Mouse (Mus musculus): ENCODE data around the gene Ctnnal1.
"Not testable (repeated sequence)": the region's sequence is repeated elsewhere in the genome, so short reads cannot be mapped to it uniquely, and the experiment has no call there.

The Ctnnal1 gene

GRCm38 (mm10) chr4:56865003-56865511 lies at the start of gene Ctnnal1:
Gene Ctnnal1, minus strand, starts transcription at chr4:56865188.
- DNase-seq (ENCODE audit: low spot score in 2 of 2), result peak; percentile 60 to 79

- no peak for DNase-seq (ENCODE audit: low spot score in 2 of 2)
Observed at GRCm38 (mm10) chr4:56914761-56915160, 49.8 kb upstream of the Ctnnal1 start.

- DNase-seq (ENCODE audit: low spot score in 2 of 2), result no peak
Observed at GRCm38 (mm10) chr4:56914338-56914737, 49.4 kb upstream of the Ctnnal1 start.

GRCm38 (mm10) chr4:56912382-56913001 lies 47.5 kb upstream of the Ctnnal1 start:
- no peak for DNase-seq (ENCODE audit: low spot score in 2 of 2)

- no peak for DNase-seq (ENCODE audit: low spot score in 2 of 2)
Observed at GRCm38 (mm10) chr4:56909568-56909967, 44.6 kb upstream of the Ctnnal1 start.

- DNase-seq (ENCODE audit: low spot score in 2 of 2), result no peak
Observed at GRCm38 (mm10) chr4:56907671-56908070, 42.7 kb upstream of the Ctnnal1 start.

GRCm38 (mm10) chr4:56906926-56907325 lies 41.9 kb upstream of the Ctnnal1 start:
- DNase-seq (ENCODE audit: low spot score in 2 of 2), result no peak

GRCm38 (mm10) chr4:56905507-56905906 lies 40.5 kb upstream of the Ctnnal1 start:
- no peak for DNase-seq (ENCODE audit: low spot score in 2 of 2)

GRCm38 (mm10) chr4:56901671-56902070 lies 36.7 kb upstream of the Ctnnal1 start:
- no peak for DNase-seq (ENCODE audit: low spot score in 2 of 2)

- no peak for DNase-seq (ENCODE audit: low spot score in 2 of 2)
Observed at GRCm38 (mm10) chr4:56899216-56899615, 34.2 kb upstream of the Ctnnal1 start.

GRCm38 (mm10) chr4:56897511-56897910 lies 32.5 kb upstream of the Ctnnal1 start:
- no peak for DNase-seq (ENCODE audit: low spot score in 2 of 2)

- DNase-seq (ENCODE audit: low spot score in 2 of 2), result no peak
Observed at GRCm38 (mm10) chr4:56894196-56894595, 29.2 kb upstream of the Ctnnal1 start.

- DNase-seq (ENCODE audit: low spot score in 2 of 2), result peak in 1 of 2 experiments; percentile 11
Observed at GRCm38 (mm10) chr4:56892501-56893115, 27.6 kb upstream of the Ctnnal1 start.

- DNase-seq (ENCODE audit: low spot score in 2 of 2), result no peak
Observed at GRCm38 (mm10) chr4:56888483-56888882, 23.5 kb upstream of the Ctnnal1 start.

GRCm38 (mm10) chr4:56886286-56886979 lies 21.4 kb upstream of the Ctnnal1 start:
- no peak for DNase-seq (ENCODE audit: low spot score in 2 of 2)

GRCm38 (mm10) chr4:56880036-56880703 lies 15.2 kb upstream of the Ctnnal1 start:
- DNase-seq (ENCODE audit: low spot score in 2 of 2), result no peak

GRCm38 (mm10) chr4:56878971-56879370 lies 14.0 kb upstream of the Ctnnal1 start:
- no peak for DNase-seq (ENCODE audit: low spot score in 2 of 2)

- not testable (repeated sequence) for DNase-seq (ENCODE audit: low spot score in 2 of 2)
Observed at GRCm38 (mm10) chr4:56870541-56870940, 5.6 kb upstream of the Ctnnal1 start.

GRCm38 (mm10) chr4:56867761-56868160 lies 2.8 kb upstream of the Ctnnal1 start:
- no peak for DNase-seq (ENCODE audit: low spot score in 2 of 2)

- DNase-seq (ENCODE audit: low spot score in 2 of 2), result no peak
Observed at GRCm38 (mm10) chr4:56865971-56866370, 983 bp upstream of the Ctnnal1 start.

- DNase-seq (ENCODE audit: low spot score in 2 of 2), result peak in 1 of 2 experiments; percentile 1
Observed at GRCm38 (mm10) chr4:56864417-56865001, 479 bp downstream of the Ctnnal1 start.

GRCm38 (mm10) chr4:56864016-56864415 lies 972 bp downstream of the Ctnnal1 start:
- no peak for DNase-seq (ENCODE audit: low spot score in 2 of 2)

All from natural killer cell, adult 2 months (primary cell).